Mouse (Mus musculus) stomach, embryonic 14.5 days (tissue): ENCODE measurements around the gene BC055324. TPM values are rescaled to one million over a fixed set of nuclear protein-coding genes. Genes with fewer than 3 reads are reported as not detected.

Experiments used
- ATAC-seq: fragments of 200-750 bp; cut with Nextera tagmentation; 2 replicates; pipeline ENCODE4 v1.8.0; 2017; ENCODE audit warnings: low read depth, moderate TSS enrichment; ENCODE audit not compliant: insufficient number of reproducible peaks, insufficient read depth, low FRiP score
- H3K27ac ChIP-seq: fragments of 300-500 bp; sonication (generic); 2 replicates; pipeline ENCODE4 v1.5.1; 2014; ENCODE audit warnings: mild to moderate bottlenecking, low read length, moderate library complexity, mixed read lengths
- H3K27me3 ChIP-seq: fragments of 300-500 bp; sonication (generic); 2 replicates; pipeline ENCODE4 v1.6.1; 2014; ENCODE audit warnings: low read length, control low read depth, mixed read lengths; ENCODE audit not compliant: control insufficient read depth, insufficient read depth
- H3K36me3 ChIP-seq: fragments of 300-500 bp; sonication (generic); 2 replicates; pipeline ENCODE4 v1.6.1; 2014; ENCODE audit warnings: mild to moderate bottlenecking, control low read depth, low read length, moderate library complexity, mixed read lengths; ENCODE audit not compliant: control insufficient read depth, insufficient read depth
- H3K4me1 ChIP-seq: fragments of 300-500 bp; sonication (generic); 2 replicates; pipeline ENCODE4 v1.6.1; 2014; ENCODE audit warnings: low read length, control low read depth, mixed read lengths; ENCODE audit not compliant: control insufficient read depth, insufficient read depth
- H3K4me2 ChIP-seq: fragments of 300-500 bp; sonication (generic); replicated peaks from 2 replicates; pipeline ENCODE4 v1.6.1; 2014; ENCODE audit warnings: low read depth, low read length, control low read depth
- H3K4me3 ChIP-seq: fragments of 300-500 bp; sonication (generic); 2 replicates; pipeline ENCODE4 v1.5.1; 2014; ENCODE audit warnings: low read depth, low read length, control low read depth
- H3K9ac ChIP-seq: fragments of 300-500 bp; sonication (generic); replicated peaks from 2 replicates; pipeline ENCODE4 v1.6.1; 2014; ENCODE audit warnings: low read depth, mild to moderate bottlenecking, control low read depth, low read length, moderate library complexity, mixed read lengths
- H3K9me3 ChIP-seq: fragments of 300-500 bp; sonication (generic); 2 replicates; pipeline ENCODE4 v1.6.1; 2016; ENCODE audit warnings: low read depth, low read length, control low read depth; ENCODE audit not compliant: control insufficient read depth
- WGBS: fragments of 180-500 bp; shearing (Covaris S2); extraction: QIAGEN DNeasy Blood & Tissue Kit; methylation state at CpG from one replicate; pipeline ENCODE4 v1.1.7; 2014; 5-methylcytosine and 5-hydroxymethylcytosine counted together
- polyA plus RNA-seq: library from polyadenylated mRNA; unstranded; fragments of >200 nt; fragmentation: Nextera tagmentation; extraction: Ambion mirVana; gene quantifications from 2 replicates; pipeline ENCODE4 v1.2.1, GENCODE M21; 2014

BC055324 gene
- polyA plus RNA-seq, 1 experiment from 2014 or later, result 24.3 TPM

DNA sequence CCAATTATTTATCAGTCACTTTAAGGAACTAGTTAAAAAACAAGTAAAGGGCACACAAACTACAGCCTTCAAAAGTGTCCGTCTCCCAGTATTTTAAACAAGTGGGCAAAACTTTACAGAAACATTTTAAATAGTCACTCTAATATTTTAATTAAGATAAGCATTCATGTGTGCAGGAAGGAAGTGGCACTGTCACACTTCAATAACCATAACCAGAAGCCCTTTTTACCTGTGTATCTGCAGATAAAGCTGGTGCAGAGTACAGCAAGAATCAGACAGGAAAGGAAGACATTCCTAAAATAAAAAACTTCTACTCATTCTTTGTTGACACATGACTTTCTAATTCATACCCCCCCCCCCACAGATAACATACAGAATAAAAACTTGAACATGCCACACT lies 18.1 kb downstream of the BC055324 start:
- 84% methylated on average over 1 of the region's 1 CpGs for WGBS
- ATAC-seq, result no peak
- Histone ChIP-seq H3K4me1 (no peaks in the 10 kb centered on the region), H3K27ac (no peak overlapping the region), H3K9me3 (no peaks in the 10 kb centered on the region), H3K36me3 (peaks cover 7% of the 10 kb centered on the region), H3K27me3 (no peaks in the 10 kb centered on the region), H3K4me2 (no peak overlapping the region), H3K4me3 (no peak overlapping the region), H3K9ac (no peak overlapping the region)

- Histone ChIP-seq H3K4me2 (no peak overlapping the region), H3K4me1 (no peaks in the 10 kb centered on the region), H3K9ac (no peak overlapping the region), H3K9me3 (no peaks in the 10 kb centered on the region), H3K4me3 (no peak overlapping the region), H3K27me3 (no peaks in the 10 kb centered on the region), H3K27ac (no peak overlapping the region), H3K36me3 (peaks cover 4% of the 10 kb centered on the region)
- WGBS, result 97% methylated on average over 2 of the region's 2 CpGs
- ATAC-seq, result no peak
These were observed 19.5 kb downstream of the BC055324 start for GRCm38 (mm10) chr1:163975088-163975487.

DNA sequence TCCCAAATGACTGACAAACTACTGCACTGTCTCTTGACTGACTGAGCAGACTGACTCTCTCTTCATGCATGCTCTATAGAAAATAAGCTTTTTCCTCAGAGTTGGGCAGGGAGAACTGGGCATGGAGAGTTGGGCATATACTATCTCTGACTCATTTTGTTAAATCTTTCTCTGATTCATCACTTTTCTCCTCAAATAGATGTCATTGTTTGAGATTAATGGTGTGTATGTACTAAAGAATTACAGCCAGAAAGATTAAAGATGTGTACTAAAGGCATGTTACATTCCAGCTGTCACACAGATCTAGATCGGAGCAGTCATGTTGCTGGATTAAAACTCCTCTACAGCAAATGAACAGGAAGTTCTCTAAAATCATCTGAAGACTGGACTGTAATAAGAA lies 20.1 kb downstream of the BC055324 start:
- no peaks in the 10 kb centered on the region for H3K27me3 ChIP-seq
- H3K27ac ChIP-seq, result no peak overlapping the region
- no peaks in the 10 kb centered on the region for H3K9me3 ChIP-seq
- no peaks in the 10 kb centered on the region for H3K4me1 ChIP-seq
- H3K9ac ChIP-seq, result no peak overlapping the region
- H3K4me3 ChIP-seq, result no peak overlapping the region
- ATAC-seq, result no peak
- peaks cover 4% of the 10 kb centered on the region for H3K36me3 ChIP-seq
- H3K4me2 ChIP-seq, result no peak overlapping the region
- WGBS, result 54% methylated on average over 1 of the region's 1 CpGs

- WGBS, result 88% methylated on average over 10 of the region's 10 CpGs
- Histone ChIP-seq H3K36me3 (peaks cover 18% of the 10 kb centered on the region), H3K27ac (no peak overlapping the region)
These were observed 30.4 kb downstream of the BC055324 start for GRCm38 (mm10) chr1:163964008-163964689.

GRCm38 (mm10) chr1:163958036-163958435 lies 36.6 kb downstream of the BC055324 start:
- Histone ChIP-seq H3K27me3 (no peaks in the 10 kb centered on the region), H3K9ac (no peak overlapping the region), H3K36me3 (peaks cover 45% of the 10 kb centered on the region), H3K9me3 (no peaks in the 10 kb centered on the region), H3K4me1 (no peaks in the 10 kb centered on the region), H3K4me2 (no peak overlapping the region), H3K27ac (no peak overlapping the region), H3K4me3 (no peak overlapping the region)
- no peak for ATAC-seq
- WGBS, result 90% methylated on average over 3 of the region's 3 CpGs

More at GRCm38 (mm10) chr1:163964008-163964689, 30.4 kb downstream of the BC055324 start:
- no peak for ATAC-seq
- H3K9me3 ChIP-seq, result no peaks in the 10 kb centered on the region
- no peak overlapping the region for H3K4me2 ChIP-seq
- no peaks in the 10 kb centered on the region for H3K27me3 ChIP-seq
- no peak overlapping the region for H3K9ac ChIP-seq
- no peaks in the 10 kb centered on the region for H3K4me1 ChIP-seq
- H3K4me3 ChIP-seq, result no peak overlapping the region

GRCm38 (mm10) chr1:163953396-163953795 lies 41.2 kb downstream of the BC055324 start:
- no peak for ATAC-seq
- Histone ChIP-seq H3K36me3 (peaks cover 65% of the 10 kb centered on the region), H3K9ac (no peak overlapping the region), H3K27me3 (no peaks in the 10 kb centered on the region), H3K9me3 (no peaks in the 10 kb centered on the region), H3K4me3 (no peak overlapping the region), H3K27ac (no peak overlapping the region), H3K4me2 (no peak overlapping the region), H3K4me1 (no peaks in the 10 kb centered on the region)
- 78% methylated on average over 2 of the region's 2 CpGs for WGBS

DNA sequence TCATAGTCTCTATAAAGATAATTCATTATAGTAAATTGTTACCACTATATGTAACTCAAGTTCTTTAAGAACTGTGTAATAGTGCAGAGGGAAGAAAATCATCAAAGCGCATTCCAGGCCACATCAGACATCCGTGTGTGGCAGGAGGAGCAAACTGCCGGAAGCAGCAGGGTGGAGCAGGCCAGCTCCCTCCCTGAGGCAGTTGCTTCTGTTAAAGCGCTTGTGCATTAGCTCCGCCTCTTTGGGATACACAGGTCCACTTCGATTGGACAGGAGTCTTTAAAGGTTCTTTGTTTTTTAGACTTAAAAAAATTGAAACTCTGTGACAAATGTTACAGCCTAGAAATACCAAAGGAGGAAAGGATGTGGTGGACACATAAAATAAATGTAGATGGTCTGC lies 52.5 kb downstream of the BC055324 start:
- H3K4me2 ChIP-seq, result no peak overlapping the region
- no peak overlapping the region for H3K27ac ChIP-seq
- no peaks in the 10 kb centered on the region for H3K9me3 ChIP-seq
- WGBS, result 62% methylated on average over 6 of the region's 6 CpGs
- no peak for ATAC-seq
- H3K4me3 ChIP-seq, result no peak overlapping the region
- no peak overlapping the region for H3K9ac ChIP-seq
- peaks cover 47% of the 10 kb centered on the region for H3K36me3 ChIP-seq
- H3K4me1 ChIP-seq, result no peaks in the 10 kb centered on the region
- no peaks in the 10 kb centered on the region for H3K27me3 ChIP-seq

- no peak overlapping the region for H3K27ac ChIP-seq
- H3K9me3 ChIP-seq, result no peaks in the 10 kb centered on the region
- H3K27me3 ChIP-seq, result no peaks in the 10 kb centered on the region
- no peak overlapping the region for H3K9ac ChIP-seq
- H3K4me3 ChIP-seq, result no peak overlapping the region
- peaks cover 13% of the 10 kb centered on the region; the same call in 1 of the 2 replicates for H3K4me1 ChIP-seq
- 74% methylated on average over 2 of the region's 2 CpGs for WGBS
- H3K36me3 ChIP-seq, result peaks cover 45% of the 10 kb centered on the region
- H3K4me2 ChIP-seq, result no peak overlapping the region
- no peak for ATAC-seq
These were observed 60.0 kb downstream of the BC055324 start for GRCm38 (mm10) chr1:163934591-163934990.

DNA sequence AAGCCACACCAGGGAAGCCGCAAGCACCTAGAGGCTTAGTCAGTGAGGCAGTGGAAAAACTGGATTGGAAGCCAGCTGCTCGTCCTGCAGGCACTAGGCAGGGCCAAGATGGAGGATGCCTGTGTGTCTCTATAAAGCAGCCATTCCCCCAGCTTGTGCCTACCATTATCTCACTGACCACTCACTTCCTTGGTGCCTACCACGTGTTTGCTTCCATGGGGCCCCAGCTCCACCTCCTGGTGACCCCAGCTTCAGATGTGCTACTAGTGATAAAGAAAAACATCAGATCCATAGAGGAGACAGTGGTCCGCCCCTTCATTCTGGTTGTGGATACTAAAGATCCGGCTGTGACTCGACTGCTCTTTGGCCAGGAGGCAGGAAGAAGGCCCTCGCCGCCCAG lies 62.8 kb downstream of the BC055324 start:
- ATAC-seq, result no peak

More for the DNA sequence above, 62.8 kb downstream of the BC055324 start:
- H3K4me3 ChIP-seq, result no peak overlapping the region
- no peaks in the 10 kb centered on the region for H3K9me3 ChIP-seq
- no peak overlapping the region for H3K4me2 ChIP-seq
- peaks cover 26% of the 10 kb centered on the region for H3K36me3 ChIP-seq
- H3K27ac ChIP-seq, result no peak overlapping the region
- WGBS, result 82% methylated on average over 8 of the region's 8 CpGs
- no peak overlapping the region for H3K9ac ChIP-seq
- H3K4me1 ChIP-seq, result peaks cover 16% of the 10 kb centered on the region; the same call in 1 of the 2 replicates
- no peaks in the 10 kb centered on the region for H3K27me3 ChIP-seq
